Mouse (Mus musculus): ENCODE data around the gene Dpp6.

DNA sequence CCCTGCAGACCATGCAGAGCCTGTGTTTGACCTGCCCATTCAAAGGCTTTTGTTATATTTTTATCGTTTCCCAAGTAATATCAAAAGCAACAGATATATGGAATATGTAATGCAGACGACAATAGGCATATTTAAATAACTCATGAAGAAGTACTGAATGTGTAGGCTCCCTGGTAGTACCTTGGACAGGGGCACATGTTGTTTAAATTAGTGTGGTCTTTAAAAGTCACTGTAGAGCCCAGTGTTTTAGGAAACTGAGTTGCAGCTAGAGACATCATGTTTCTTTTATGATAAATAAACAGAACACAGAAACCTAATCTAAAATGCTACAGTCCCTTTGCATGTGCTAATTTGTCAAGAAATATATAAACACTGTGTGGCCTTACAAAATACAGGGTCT is 403.1 kb downstream of the Dpp6 start:
- no peak for TF ChIP-seq EP300 (IDR thresholded peaks at IDR 0.05; ENCODE audit: low read depth in 1 of 2, low read length in 2 of 2)
- TF ChIP-seq ZNF384 (IDR thresholded peaks at IDR 0.05; ENCODE audit: low read depth, low read length), result no peak
- TF ChIP-seq SIN3A (IDR thresholded peaks at IDR 0.05; ENCODE audit: low read length), result no peak
- no peak for TF ChIP-seq CTCF (IDR thresholded peaks at IDR 0.05 in 2 of 3, conservative IDR thresholded peaks at IDR 0.05 in 1 of 3; ENCODE audit: control insufficient read depth in 1 of 3, insufficient read depth in 1 of 3, low read depth in 2 of 3, low read length in 3 of 3, poor library complexity in 1 of 3, severe bottlenecking in 1 of 3)
- no peak for TF ChIP-seq MXI1 (IDR thresholded peaks at IDR 0.05; ENCODE audit: low read depth, low read length)

Measured in MEL (cell line).